Mouse (Mus musculus): ENCODE measurements around the gene Gm20388. TPM values are rescaled to one million over a fixed set of nuclear protein-coding genes. Genes with fewer than 3 reads are reported as not detected.

Gm20388 gene
- polyA plus RNA-seq, 1 experiment from 2014 or later, result not detected

- Histone ChIP-seq H3K4me1 (ENCODE audit: control insufficient read depth in 2 of 2, insufficient read depth in 2 of 2, low read length in 2 of 2) (peaks cover 59 to 88% of the 10 kb centered on the region in 2 experiments), H3K9ac (ENCODE audit: low read length) (peak overlapping the region; percentile 67), H3K36me3 (ENCODE audit: control insufficient read depth, insufficient read depth, low read length) (no peaks in the 10 kb centered on the region), H3K9me3 (ENCODE audit: control insufficient read depth, low read length) (no peaks in the 10 kb centered on the region), H3K27ac (replicated peaks in 1 of 2; ENCODE audit: control insufficient read depth in 1 of 2, insufficient read depth in 1 of 2, low read depth in 2 of 2, low read length in 2 of 2) (peak overlapping the region in 1 of 2 experiments; percentile 60; a peak in 1 of 4 replicates), H3K4me2 (ENCODE audit: low read length) (peak overlapping the region; percentile 32; the same call in 1 of the 2 replicates), H3K4me3 (ENCODE audit: control insufficient read depth in 1 of 2, insufficient read depth in 1 of 2, low read depth in 1 of 2, low read length in 2 of 2) (no peak overlapping the region), H3K27me3 (ENCODE audit: control insufficient read depth, insufficient read depth, low read length) (no peaks in the 10 kb centered on the region)
- no peak for ATAC-seq (ENCODE audit: insufficient number of reproducible peaks, insufficient read depth, low FRiP score, low read depth)
- WGBS, result 62% methylated on average over 15 of the region's 15 CpGs
Measured at GRCm38 (mm10) chr8:120520287-120520686, 609.6 kb downstream of the Gm20388 start.

DNA sequence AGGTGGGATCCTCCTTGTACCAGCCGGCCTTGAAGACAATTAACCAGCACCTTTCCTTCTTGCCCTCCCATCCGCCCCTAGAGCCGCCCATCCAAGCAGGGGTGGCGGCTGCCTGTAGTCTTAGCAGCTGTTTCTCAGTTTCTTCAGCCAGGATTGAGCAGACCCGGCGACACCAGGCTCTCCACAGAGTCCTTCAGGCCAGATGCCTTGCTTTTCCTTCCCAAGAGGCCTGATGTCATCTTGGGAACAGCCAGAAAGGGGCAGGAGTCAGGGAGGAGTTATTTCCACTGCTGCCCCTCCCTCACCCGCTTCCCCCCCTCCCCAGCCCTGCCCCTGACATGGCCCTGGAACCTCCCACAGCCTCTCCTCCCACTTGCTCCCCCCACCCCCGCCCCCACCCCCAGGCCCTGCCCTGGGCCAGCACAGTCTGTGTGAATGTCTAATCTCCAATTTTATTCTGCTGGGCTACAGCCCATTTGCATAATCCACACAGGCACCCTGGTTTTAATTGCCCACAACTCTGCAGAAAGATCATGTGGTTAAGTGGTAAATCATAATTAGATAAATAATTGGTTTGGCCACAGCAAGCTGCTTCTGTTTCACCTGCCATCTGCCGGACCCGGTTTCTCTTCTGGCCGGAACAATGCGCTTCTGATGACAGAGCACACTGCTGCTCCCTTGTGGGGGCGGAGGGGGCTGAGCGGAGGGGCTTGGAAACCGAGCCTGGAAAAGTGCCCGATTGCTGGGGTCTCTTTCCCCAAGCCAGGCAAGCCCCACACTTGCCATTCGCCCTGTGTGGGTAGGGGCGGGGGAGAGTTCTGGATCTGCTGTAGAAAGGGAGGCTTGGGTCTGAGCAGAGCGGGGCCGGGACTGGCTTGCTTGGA lies 610.3 kb downstream of the Gm20388 start:
- H3K4me1 ChIP-seq (ENCODE audit: control insufficient read depth in 2 of 2, insufficient read depth in 2 of 2, low read length in 2 of 2), result peaks cover 65 to 88% of the 10 kb centered on the region in 2 experiments
- H3K27me3 ChIP-seq (ENCODE audit: control insufficient read depth, insufficient read depth, low read length), result no peaks in the 10 kb centered on the region
- 0 out of 2 replicates have a peak, but pooled peaks have one; percentile 6 for ATAC-seq (ENCODE audit: insufficient number of reproducible peaks, insufficient read depth, low FRiP score, low read depth)
- H3K9ac ChIP-seq (ENCODE audit: low read length), result peak overlapping the region; percentile 67
- no peak overlapping the region for H3K4me3 ChIP-seq (ENCODE audit: control insufficient read depth in 1 of 2, insufficient read depth in 1 of 2, low read depth in 1 of 2, low read length in 2 of 2)
- 28% methylated on average over 20 of the region's 20 CpGs for WGBS
- no peaks in the 10 kb centered on the region for H3K36me3 ChIP-seq (ENCODE audit: control insufficient read depth, insufficient read depth, low read length)
- peak overlapping the region; percentile 32; the same call in 1 of the 2 replicates for H3K4me2 ChIP-seq (ENCODE audit: low read length)
- no peaks in the 10 kb centered on the region for H3K9me3 ChIP-seq (ENCODE audit: control insufficient read depth, low read length)
- peak overlapping the region in 1 of 2 experiments; percentile 60; a peak in 1 of 4 replicates for H3K27ac ChIP-seq (replicated peaks in 1 of 2; ENCODE audit: control insufficient read depth in 1 of 2, insufficient read depth in 1 of 2, low read depth in 2 of 2, low read length in 2 of 2)

GRCm38 (mm10) chr8:120521591-120521965 lies 610.9 kb downstream of the Gm20388 start:
- Histone ChIP-seq H3K4me2 (ENCODE audit: low read length) (no peak overlapping the region), H3K4me3 (ENCODE audit: control insufficient read depth in 1 of 2, insufficient read depth in 1 of 2, low read depth in 1 of 2, low read length in 2 of 2) (no peak overlapping the region), H3K36me3 (ENCODE audit: control insufficient read depth, insufficient read depth, low read length) (no peaks in the 10 kb centered on the region), H3K27me3 (ENCODE audit: control insufficient read depth, insufficient read depth, low read length) (no peaks in the 10 kb centered on the region), H3K27ac (replicated peaks in 1 of 2; ENCODE audit: control insufficient read depth in 1 of 2, insufficient read depth in 1 of 2, low read depth in 2 of 2, low read length in 2 of 2) (no peak overlapping the region; a peak in 1 of 4 replicates), H3K9ac (ENCODE audit: low read length) (no peak overlapping the region), H3K4me1 (ENCODE audit: control insufficient read depth in 2 of 2, insufficient read depth in 2 of 2, low read length in 2 of 2) (peaks cover 66 to 88% of the 10 kb centered on the region in 2 experiments), H3K9me3 (ENCODE audit: control insufficient read depth, low read length) (no peaks in the 10 kb centered on the region)
- no peak for ATAC-seq (ENCODE audit: insufficient number of reproducible peaks, insufficient read depth, low FRiP score, low read depth)
- 69% methylated on average over 7 of the region's 7 CpGs for WGBS

DNA sequence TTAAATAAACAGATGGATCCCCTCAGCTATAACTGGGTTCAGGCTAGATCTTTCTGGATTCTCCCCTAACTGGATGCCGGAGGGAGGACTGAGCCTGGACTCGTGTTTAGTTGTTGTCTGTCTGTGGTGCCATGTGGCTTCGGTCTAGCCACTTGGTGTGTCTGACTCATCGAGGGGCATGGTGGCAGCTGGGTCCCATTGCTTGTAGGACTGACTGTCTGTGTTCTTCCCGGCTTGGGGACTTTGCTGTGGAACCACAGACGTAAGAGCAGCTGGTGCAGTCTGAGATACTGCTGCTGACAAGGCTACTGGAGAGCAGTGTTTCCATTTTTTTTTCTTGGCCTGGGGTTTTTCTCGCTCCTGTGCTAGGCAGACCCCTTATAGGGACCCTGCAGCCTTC lies 613.0 kb downstream of the Gm20388 start:
- H3K27me3 ChIP-seq (ENCODE audit: control insufficient read depth, insufficient read depth, low read length), result no peaks in the 10 kb centered on the region
- peak overlapping the region; percentile 53; the same call in 1 of the 2 replicates for H3K9ac ChIP-seq (ENCODE audit: low read length)
- H3K27ac ChIP-seq (replicated peaks in 1 of 2; ENCODE audit: control insufficient read depth in 1 of 2, insufficient read depth in 1 of 2, low read depth in 2 of 2, low read length in 2 of 2), result peak overlapping the region; percentile 63 to 90
- ATAC-seq (ENCODE audit: insufficient number of reproducible peaks, insufficient read depth, low FRiP score, low read depth), result no peak
- H3K36me3 ChIP-seq (ENCODE audit: control insufficient read depth, insufficient read depth, low read length), result no peaks in the 10 kb centered on the region
- H3K4me2 ChIP-seq (ENCODE audit: low read length), result 0 out of 2 replicates have a peak overlapping the region, but pooled peaks have one; percentile 7
- H3K4me1 ChIP-seq (ENCODE audit: control insufficient read depth in 2 of 2, insufficient read depth in 2 of 2, low read length in 2 of 2), result peaks cover 70 to 88% of the 10 kb centered on the region in 2 experiments
- no peak overlapping the region for H3K4me3 ChIP-seq (ENCODE audit: control insufficient read depth in 1 of 2, insufficient read depth in 1 of 2, low read depth in 1 of 2, low read length in 2 of 2)
- WGBS, result 41% methylated on average over 7 of the region's 7 CpGs
- no peaks in the 10 kb centered on the region for H3K9me3 ChIP-seq (ENCODE audit: control insufficient read depth, low read length)

DNA sequence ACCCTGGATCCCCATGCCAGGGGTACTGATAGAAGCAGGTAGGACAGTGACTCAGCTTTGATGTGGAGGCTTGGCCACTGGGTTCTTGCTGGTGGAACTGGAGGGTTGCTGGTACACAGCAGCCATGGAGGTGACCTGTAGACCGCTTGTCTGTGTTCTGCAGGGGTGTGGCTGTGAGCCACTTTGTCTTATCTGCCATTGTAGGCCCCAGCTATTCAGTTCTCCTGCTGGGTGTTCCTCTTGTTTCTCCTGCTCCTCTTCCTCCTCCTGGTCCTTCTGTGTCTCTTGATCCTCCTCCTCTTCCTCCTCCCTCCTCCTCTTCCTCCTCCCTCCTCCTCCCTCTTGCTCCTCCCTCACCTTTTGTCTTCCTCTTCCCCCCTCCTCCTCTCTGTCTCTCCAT lies 614.5 kb downstream of the Gm20388 start:
- H3K4me2 ChIP-seq (ENCODE audit: low read length), result peak overlapping the region; percentile 11; the same call in 1 of the 2 replicates
- H3K9me3 ChIP-seq (ENCODE audit: control insufficient read depth, low read length), result no peaks in the 10 kb centered on the region
- H3K27ac ChIP-seq (replicated peaks in 1 of 2; ENCODE audit: control insufficient read depth in 1 of 2, insufficient read depth in 1 of 2, low read depth in 2 of 2, low read length in 2 of 2), result peak overlapping the region; percentile 83 to 90
- H3K27me3 ChIP-seq (ENCODE audit: control insufficient read depth, insufficient read depth, low read length), result no peaks in the 10 kb centered on the region
- peak overlapping the region; percentile 51 for H3K9ac ChIP-seq (ENCODE audit: low read length)
- WGBS, result 25% methylated on average over 1 of the region's 1 CpGs
- no peak for ATAC-seq (ENCODE audit: insufficient number of reproducible peaks, insufficient read depth, low FRiP score, low read depth)
- H3K4me3 ChIP-seq (ENCODE audit: control insufficient read depth in 1 of 2, insufficient read depth in 1 of 2, low read depth in 1 of 2, low read length in 2 of 2), result no peak overlapping the region
- H3K36me3 ChIP-seq (ENCODE audit: control insufficient read depth, insufficient read depth, low read length), result no peaks in the 10 kb centered on the region
- H3K4me1 ChIP-seq (ENCODE audit: control insufficient read depth in 2 of 2, insufficient read depth in 2 of 2, low read length in 2 of 2), result peaks cover 67 to 81% of the 10 kb centered on the region in 2 experiments

DNA sequence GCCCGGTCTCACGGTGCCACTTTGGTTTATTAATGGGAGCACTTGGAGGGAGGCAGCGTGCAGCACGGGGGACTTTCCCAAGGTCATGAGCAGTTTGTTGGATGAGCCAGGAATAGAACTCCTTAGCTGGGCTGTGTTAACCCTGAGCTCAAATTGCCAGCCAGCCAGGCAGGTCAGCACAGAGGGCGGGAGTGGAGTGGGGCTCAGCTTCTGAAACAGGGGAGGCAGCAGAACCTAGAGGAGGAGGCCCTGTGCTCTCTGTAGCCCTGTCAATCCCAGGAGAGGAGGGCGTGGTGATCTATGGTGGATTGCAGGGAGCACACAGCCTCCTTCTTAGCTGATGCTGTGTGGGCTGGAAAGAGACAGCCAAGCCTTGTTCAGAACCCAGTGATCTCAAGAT lies 615.2 kb downstream of the Gm20388 start:
- Histone ChIP-seq H3K27me3 (ENCODE audit: control insufficient read depth, insufficient read depth, low read length) (no peaks in the 10 kb centered on the region), H3K4me2 (ENCODE audit: low read length) (peak overlapping the region; percentile 16; the same call in 1 of the 2 replicates), H3K4me1 (ENCODE audit: control insufficient read depth in 2 of 2, insufficient read depth in 2 of 2, low read length in 2 of 2) (peaks cover 61 to 74% of the 10 kb centered on the region in 2 experiments), H3K36me3 (ENCODE audit: control insufficient read depth, insufficient read depth, low read length) (no peaks in the 10 kb centered on the region), H3K9me3 (ENCODE audit: control insufficient read depth, low read length) (no peaks in the 10 kb centered on the region), H3K27ac (replicated peaks in 1 of 2; ENCODE audit: control insufficient read depth in 1 of 2, insufficient read depth in 1 of 2, low read depth in 2 of 2, low read length in 2 of 2) (peak overlapping the region; percentile 83 to 90), H3K9ac (ENCODE audit: low read length) (peak overlapping the region; percentile 51), H3K4me3 (ENCODE audit: control insufficient read depth in 1 of 2, insufficient read depth in 1 of 2, low read depth in 1 of 2, low read length in 2 of 2) (no peak overlapping the region)
- 29% methylated on average over 6 of the region's 6 CpGs for WGBS
- ATAC-seq (ENCODE audit: insufficient number of reproducible peaks, insufficient read depth, low FRiP score, low read depth), result peak; percentile 64

GRCm38 (mm10) chr8:120526577-120526976 lies 615.9 kb downstream of the Gm20388 start:
- 37% methylated on average over 4 of the region's 4 CpGs for WGBS
- ATAC-seq (ENCODE audit: insufficient number of reproducible peaks, insufficient read depth, low FRiP score, low read depth), result no peak
- H3K9me3 ChIP-seq (ENCODE audit: control insufficient read depth, low read length), result no peaks in the 10 kb centered on the region
- H3K27me3 ChIP-seq (ENCODE audit: control insufficient read depth, insufficient read depth, low read length), result no peaks in the 10 kb centered on the region
- H3K4me3 ChIP-seq (ENCODE audit: control insufficient read depth in 1 of 2, insufficient read depth in 1 of 2, low read depth in 1 of 2, low read length in 2 of 2), result no peak overlapping the region
- H3K9ac ChIP-seq (ENCODE audit: low read length), result peak overlapping the region; percentile 51; the same call in 1 of the 2 replicates
- peak overlapping the region; percentile 16; the same call in 1 of the 2 replicates for H3K4me2 ChIP-seq (ENCODE audit: low read length)
- H3K4me1 ChIP-seq (ENCODE audit: control insufficient read depth in 2 of 2, insufficient read depth in 2 of 2, low read length in 2 of 2), result peaks cover 63 to 73% of the 10 kb centered on the region in 2 experiments
- peak overlapping the region; percentile 83 to 90 for H3K27ac ChIP-seq (replicated peaks in 1 of 2; ENCODE audit: control insufficient read depth in 1 of 2, insufficient read depth in 1 of 2, low read depth in 2 of 2, low read length in 2 of 2)
- no peaks in the 10 kb centered on the region for H3K36me3 ChIP-seq (ENCODE audit: control insufficient read depth, insufficient read depth, low read length)

Measured in heart, embryonic 14.5 days (tissue).